Comparison of ENCODE assay signal across 8 mouse cellular contexts in the genomic region with DNA sequence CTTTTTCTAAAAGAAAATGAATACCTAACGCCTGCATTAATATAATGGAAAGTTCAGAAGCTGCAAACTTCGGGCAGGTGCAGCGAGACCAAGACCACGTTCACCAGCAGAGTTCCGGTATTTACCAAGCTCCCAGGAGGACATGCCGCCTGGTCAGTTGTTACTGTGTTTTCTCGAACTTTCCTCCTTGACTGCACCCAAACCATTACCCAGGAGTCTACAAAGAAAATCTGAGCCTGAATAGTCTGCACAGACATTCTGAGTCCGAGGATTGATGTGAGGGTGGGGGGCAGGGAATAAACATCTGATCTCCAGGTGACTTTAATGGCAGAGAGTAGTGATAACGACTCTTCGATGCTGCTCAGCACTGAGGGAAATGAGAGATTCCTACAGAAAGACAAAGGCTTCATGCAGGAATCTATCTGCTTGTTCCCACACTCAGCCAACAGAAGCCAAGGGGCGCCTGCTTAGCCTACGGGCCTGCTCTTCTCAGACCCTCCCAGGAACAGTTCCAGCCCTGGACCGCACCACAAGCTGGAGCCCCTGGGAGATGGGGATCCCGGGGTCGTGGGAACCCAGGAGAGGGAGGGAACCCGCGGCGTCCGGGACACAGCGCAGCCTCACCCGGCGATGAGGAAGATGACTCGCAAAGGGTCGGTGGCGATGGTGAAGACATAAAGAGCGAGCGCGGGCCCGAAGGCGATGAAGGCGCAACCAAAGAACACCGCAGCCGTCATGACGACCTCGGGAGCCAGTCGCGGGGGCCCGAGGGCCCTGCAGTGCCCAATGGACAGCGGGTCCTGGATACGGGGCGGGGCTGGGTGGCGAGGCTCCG. TPM values are rescaled to one million over a fixed set of nuclear protein-coding genes. Genes with fewer than 3 reads are reported as not detected.
DNase-seq lines count a peak whose midpoint lies in the region; ATAC-seq and TF ChIP-seq lines count a peak whose summit lies in the region.

No protein-coding gene starts in this region.

- H3K27ac ChIP-seq in kidney, embryonic 16.5 days (ENCODE audit: low read length) = peak overlapping the region; percentile 93
- H3K27ac ChIP-seq in forebrain, postnatal 0 days (ENCODE audit: low read depth, low read length) = peak overlapping the region; percentile 80
- peak overlapping the region; percentile 86; the same call in 1 of the 2 replicates for H3K27ac ChIP-seq in liver, embryonic 15.5 days (replicated peaks)

- H3K9ac ChIP-seq in kidney, embryonic 16.5 days (replicated peaks; ENCODE audit: low read length) = peak overlapping the region; percentile 79
- peak overlapping the region; percentile 92 for H3K9ac ChIP-seq in forebrain, postnatal 0 days
- H3K9ac ChIP-seq in liver, embryonic 15.5 days = peak overlapping the region; percentile 57

- no peaks in the 10 kb centered on the region for H3K9me3 ChIP-seq in kidney, embryonic 16.5 days (ENCODE audit: low read length)
- no peaks in the 10 kb centered on the region for H3K9me3 ChIP-seq in forebrain, postnatal 0 days (ENCODE audit: low read length)
- H3K9me3 ChIP-seq in liver, embryonic 15.5 days (replicated peaks) = no peaks in the 10 kb centered on the region

- no peak for DNase-seq in kidney, postnatal 14 days
- DNase-seq in adipocyte (ENCODE audit: low spot score) = peak; percentile 42
- DNase-seq in forebrain, postnatal 0 days = no peak
- no peak for DNase-seq in urinary bladder, postnatal 4 days (ENCODE audit: low spot score in 2 of 2)
- DNase-seq in thymus, postnatal 4 days = no peak
- no peak for DNase-seq in adrenal gland, adult 2 months

- under 1% methylated on average over 43 of the region's 43 CpGs for WGBS in kidney, embryonic 16.5 days
- 3% methylated on average over 43 of the region's 43 CpGs for WGBS in forebrain, postnatal 0 days
- WGBS in liver, embryonic 15.5 days (ENCODE audit: insufficient replicate concordance) = 2% methylated on average over 43 of the region's 43 CpGs

- H3K27me3 ChIP-seq in kidney, embryonic 16.5 days (ENCODE audit: insufficient read depth, low read length) = no peaks in the 10 kb centered on the region
- H3K27me3 ChIP-seq in forebrain, postnatal 0 days (ENCODE audit: insufficient read depth, low read length) = no peaks in the 10 kb centered on the region
- peaks cover 23% of the 10 kb centered on the region for H3K27me3 ChIP-seq in liver, embryonic 15.5 days

- no peaks in the 10 kb centered on the region for H3K36me3 ChIP-seq in kidney, embryonic 16.5 days (ENCODE audit: insufficient read depth, low read length)
- H3K36me3 ChIP-seq in forebrain, postnatal 0 days (ENCODE audit: insufficient read depth) = peaks cover 8% of the 10 kb centered on the region; the same call in 1 of the 2 replicates
- no peaks in the 10 kb centered on the region for H3K36me3 ChIP-seq in liver, embryonic 15.5 days (replicated peaks)

- peak overlapping the region; percentile 81 for H3K4me3 ChIP-seq in kidney, embryonic 16.5 days (ENCODE audit: low read length)
- H3K4me3 ChIP-seq in forebrain, postnatal 0 days (ENCODE audit: low read depth, low read length) = peak overlapping the region; percentile 81
- H3K4me3 ChIP-seq in liver, embryonic 15.5 days (replicated peaks) = peak overlapping the region; percentile 67

- peaks cover 14% of the 10 kb centered on the region; the same call in 1 of the 2 replicates for H3K4me1 ChIP-seq in kidney, embryonic 16.5 days (ENCODE audit: insufficient read depth, low read length)
- peaks cover 3% of the 10 kb centered on the region; the same call in 1 of the 2 replicates for H3K4me1 ChIP-seq in forebrain, postnatal 0 days (ENCODE audit: insufficient read depth)
- peaks cover 28% of the 10 kb centered on the region for H3K4me1 ChIP-seq in liver, embryonic 15.5 days (replicated peaks)

- peak; percentile 36 for ATAC-seq in kidney, embryonic 16.5 days (ENCODE audit: low FRiP score, low TSS enrichment)
- peak; percentile 44 for ATAC-seq in forebrain, postnatal 0 days
- 0 out of 2 replicates have a peak, but pooled peaks have one; percentile 0 for ATAC-seq in liver, embryonic 15.5 days (ENCODE audit: insufficient read depth)

- H3K4me2 ChIP-seq in kidney, embryonic 16.5 days (replicated peaks; ENCODE audit: low read depth, low read length) = peak overlapping the region; percentile 94
- H3K4me2 ChIP-seq in forebrain, postnatal 0 days (ENCODE audit: low read depth) = peak overlapping the region; percentile 67
- H3K4me2 ChIP-seq in liver, embryonic 15.5 days = peak overlapping the region; percentile 92

- no peak for TF ChIP-seq CTCF in forebrain, postnatal 0 days (IDR thresholded peaks at IDR 0.05; ENCODE audit: low read depth)

RNA-seq across cellular contexts. Expression of gene Aph1b, which starts 0.4 kb away (rescaled TPM):
- 11.3 and 12.0 TPM in 2 replicates for polyA plus RNA-seq in kidney, embryonic 16.5 days (2015; fragmentation: Nextera tagmentation; extraction: Ambion mirVana)
- total RNA-seq in forebrain, postnatal 0 days (2014; rRNA removed) = 32.9 and 37.8 TPM in 2 replicates
- 15.4 and 17.7 TPM in 2 replicates for polyA plus RNA-seq in forebrain, postnatal 0 days (2015; fragmentation: Nextera tagmentation; extraction: Ambion mirVana)
- polyA plus RNA-seq in liver, embryonic 15.5 days (2015; fragmentation: Nextera tagmentation; extraction: Ambion mirVana) = 1.5 and 1.6 TPM in 2 replicates
- 1 to 10 TPM; 3.4 to 7.3 TPM for total RNA-seq in adrenal gland, adult 2 months (2021)
- polyA plus RNA-seq in adrenal gland, adult 2 months (2012; rRNA removed) = 3.4 and 3.9 TPM in 2 replicates

RNA-seq across cellular contexts. Expression of gene Gm10647, which starts 2.0 kb away (rescaled TPM):
- polyA plus RNA-seq in kidney, embryonic 16.5 days (2015; fragmentation: Nextera tagmentation; extraction: Ambion mirVana) = 0.71 and 1.2 TPM in 2 replicates
- 0.23 and 0.90 TPM in 2 replicates for total RNA-seq in forebrain, postnatal 0 days (2014; rRNA removed)
- polyA plus RNA-seq in forebrain, postnatal 0 days (2015; fragmentation: Nextera tagmentation; extraction: Ambion mirVana) = 0.33 TPM in 1 of 2 replicates, not detected in the other
- polyA plus RNA-seq in liver, embryonic 15.5 days (2015; fragmentation: Nextera tagmentation; extraction: Ambion mirVana) = 0.15 and 0.26 TPM in 2 replicates
- under 1 TPM; 0.14 TPM for total RNA-seq in adrenal gland, adult 2 months (2021)
- polyA plus RNA-seq in adrenal gland, adult 2 months (2012; rRNA removed) = not detected in 2 replicates

RNA-seq across cellular contexts. Expression of gene Aph1c, which starts 39.7 kb away (rescaled TPM):
- polyA plus RNA-seq in kidney, embryonic 16.5 days (2015; fragmentation: Nextera tagmentation; extraction: Ambion mirVana) = 11.5 and 11.7 TPM in 2 replicates
- 1.0 and 2.2 TPM in 2 replicates for total RNA-seq in forebrain, postnatal 0 days (2014; rRNA removed)
- 2.9 and 3.6 TPM in 2 replicates for polyA plus RNA-seq in forebrain, postnatal 0 days (2015; fragmentation: Nextera tagmentation; extraction: Ambion mirVana)
- 3.4 and 3.5 TPM in 2 replicates for polyA plus RNA-seq in liver, embryonic 15.5 days (2015; fragmentation: Nextera tagmentation; extraction: Ambion mirVana)
- 1 to 10 TPM; 4.2 to 4.3 TPM for total RNA-seq in adrenal gland, adult 2 months (2021)
- 1.4 and 1.6 TPM in 2 replicates for polyA plus RNA-seq in adrenal gland, adult 2 months (2012; rRNA removed)
